Mouse (Mus musculus): Measurements from ENCODE around the gene Rabgef1. TPM values are rescaled to one million over a fixed set of nuclear protein-coding genes. Genes with fewer than 3 reads are reported as not detected.
A peak's percentile ranks its signal among the peaks of the same experiment; 100 is the strongest.

Gene Rabgef1
- polyA plus RNA-seq, 1 experiment from 2014 or later = 23.9 TPM

DNA sequence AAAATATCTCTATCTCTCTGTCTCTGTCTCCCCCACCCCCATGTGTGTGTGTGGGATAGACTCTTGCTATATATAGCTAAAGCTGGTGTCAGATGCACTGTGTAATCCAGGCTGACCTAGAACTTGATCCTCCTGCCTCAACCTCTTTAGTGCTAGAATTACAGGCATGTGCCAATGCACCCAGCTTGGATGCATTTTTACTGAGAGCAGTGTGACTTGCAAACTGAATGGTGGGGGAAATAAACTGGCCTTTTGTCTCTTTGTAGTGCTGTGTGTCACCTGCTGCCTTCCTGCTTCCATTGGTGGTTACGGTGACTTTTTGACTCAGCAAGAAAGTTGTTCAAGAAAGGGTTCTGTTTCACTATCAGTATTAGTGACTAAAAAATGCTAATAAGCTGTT, 24.7 kb downstream of the Rabgef1 start:
- DNase-seq (no peak), ATAC-seq (ENCODE audit: insufficient read depth) (no peak)
- Histone ChIP-seq H3K9ac (no peak overlapping the region), H3K36me3 (ENCODE audit: insufficient read depth) (peaks cover 49% of the 10 kb centered on the region), H3K27me3 (ENCODE audit: insufficient read depth, low read length) (no peaks in the 10 kb centered on the region), H3K4me2 (no peak overlapping the region), H3K9me3 (ENCODE audit: low read depth, low read length) (no peaks in the 10 kb centered on the region), H3K4me1 (ENCODE audit: insufficient read depth) (no peaks in the 10 kb centered on the region), H3K27ac (ENCODE audit: low read depth) (no peak overlapping the region), H3K4me3 (ENCODE audit: low read depth, low read length) (no peak overlapping the region)
- no peak for TF ChIP-seq CTCF (IDR thresholded peaks at IDR 0.05; ENCODE audit: low read depth)
- WGBS = 93% methylated on average over 1 of the region's 1 CpGs

DNA sequence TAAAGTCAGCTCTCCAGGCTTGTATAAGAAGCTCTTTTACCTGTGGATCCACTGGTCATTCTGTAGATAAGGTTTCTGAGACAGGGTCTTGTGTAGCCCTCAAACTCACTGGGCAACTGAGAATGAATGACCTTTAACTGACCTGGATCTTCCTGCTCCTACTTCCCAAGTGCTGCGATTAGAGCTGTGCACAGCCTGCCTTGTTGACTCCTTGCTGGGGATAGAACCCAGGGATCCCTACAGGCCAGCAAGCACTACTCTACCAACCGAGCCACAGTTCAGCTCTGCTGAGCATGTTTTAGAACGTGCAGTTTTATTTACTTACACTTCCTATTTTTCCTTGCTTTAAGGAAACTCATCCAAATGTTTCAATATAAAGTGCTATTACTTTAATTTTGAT, 25.9 kb downstream of the Rabgef1 start:
- H3K4me3 ChIP-seq (ENCODE audit: low read depth, low read length) = no peak overlapping the region
- H3K36me3 ChIP-seq (ENCODE audit: insufficient read depth) = peaks cover 47% of the 10 kb centered on the region
- no peak for ATAC-seq (ENCODE audit: insufficient read depth)
- no peaks in the 10 kb centered on the region for H3K27me3 ChIP-seq (ENCODE audit: insufficient read depth, low read length)
- H3K9me3 ChIP-seq (ENCODE audit: low read depth, low read length) = no peaks in the 10 kb centered on the region
- no peak for TF ChIP-seq CTCF (IDR thresholded peaks at IDR 0.05; ENCODE audit: low read depth)
- no peak overlapping the region for H3K27ac ChIP-seq (ENCODE audit: low read depth)
- no peaks in the 10 kb centered on the region for H3K4me1 ChIP-seq (ENCODE audit: insufficient read depth)
- H3K9ac ChIP-seq = no peak overlapping the region
- no peak overlapping the region for H3K4me2 ChIP-seq
- DNase-seq = no peak
- 70% methylated on average over 3 of the region's 3 CpGs for WGBS

DNA sequence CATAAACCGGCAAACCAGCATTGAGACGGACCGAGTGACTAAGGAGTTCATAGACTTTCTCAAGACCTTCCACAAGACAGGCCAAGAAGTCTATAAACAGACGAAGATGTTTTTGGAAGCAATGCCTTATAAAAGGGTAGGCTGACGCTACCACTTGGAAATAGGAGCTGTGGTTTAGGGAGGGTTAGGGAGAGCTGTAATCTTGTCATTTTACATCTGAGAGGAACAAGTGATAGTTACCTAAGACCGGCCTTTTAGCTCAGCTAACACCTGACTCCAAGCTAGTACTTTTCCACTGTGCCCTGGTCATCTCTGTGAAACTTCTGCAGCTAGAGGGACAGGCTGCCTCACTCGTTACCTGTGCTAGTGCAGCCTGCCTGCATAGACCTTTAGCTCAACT, 26.4 kb downstream of the Rabgef1 start:
- H3K36me3 ChIP-seq (ENCODE audit: insufficient read depth) = peaks cover 47% of the 10 kb centered on the region
- DNase-seq (no peak), ATAC-seq (ENCODE audit: insufficient read depth) (no peak)
- H3K9me3 ChIP-seq (ENCODE audit: low read depth, low read length) = no peaks in the 10 kb centered on the region
- H3K4me2 ChIP-seq = no peak overlapping the region
- H3K9ac ChIP-seq = no peak overlapping the region
- no peak overlapping the region for H3K27ac ChIP-seq (ENCODE audit: low read depth)
- 89% methylated on average over 7 of the region's 7 CpGs for WGBS
- H3K4me3 ChIP-seq (ENCODE audit: low read depth, low read length) = no peak overlapping the region
- no peaks in the 10 kb centered on the region for H3K4me1 ChIP-seq (ENCODE audit: insufficient read depth)
- no peak for TF ChIP-seq CTCF (IDR thresholded peaks at IDR 0.05; ENCODE audit: low read depth)
- no peaks in the 10 kb centered on the region for H3K27me3 ChIP-seq (ENCODE audit: insufficient read depth, low read length)

DNA sequence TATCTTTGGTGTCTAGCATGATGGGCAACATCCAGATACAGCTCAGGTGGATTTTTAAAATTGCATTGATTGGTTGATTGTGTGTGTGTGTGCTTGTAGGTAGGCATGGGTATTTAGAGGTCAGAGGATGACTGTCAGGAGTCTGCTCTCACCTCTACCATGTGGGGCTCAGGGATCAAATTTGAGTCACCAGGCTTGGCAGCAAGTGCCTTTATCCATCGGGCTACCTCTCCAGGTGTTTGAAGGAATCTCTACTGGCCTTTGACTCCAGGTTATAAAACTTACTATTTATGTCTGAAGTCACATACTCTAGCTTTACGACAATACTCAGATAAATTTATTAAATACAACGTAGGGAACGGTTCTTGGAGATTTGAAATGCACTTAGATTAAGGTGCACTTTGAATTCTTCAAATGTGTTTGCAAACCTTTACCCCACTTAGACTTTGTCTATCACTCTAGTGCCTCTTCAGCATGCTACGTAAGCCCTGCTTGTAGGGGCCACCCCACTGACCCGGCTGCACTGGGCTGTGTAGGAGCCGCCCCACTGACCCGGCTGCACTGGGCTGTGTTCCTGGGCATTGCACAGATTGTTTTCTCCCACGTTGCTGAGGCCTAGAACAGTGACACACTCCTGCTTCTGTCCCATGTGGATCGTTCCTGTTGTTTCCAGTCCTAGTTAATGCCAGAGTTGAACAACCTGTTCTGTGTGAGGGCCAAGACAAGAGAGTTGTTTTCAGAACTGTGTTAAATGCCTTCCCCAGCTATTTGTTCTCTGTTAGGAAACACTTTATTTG, 28.8 kb downstream of the Rabgef1 start:
- WGBS = 66% methylated on average over 10 of the region's 10 CpGs
- no peak for ATAC-seq (ENCODE audit: insufficient read depth)
- Histone ChIP-seq H3K9me3 (ENCODE audit: low read depth, low read length) (no peaks in the 10 kb centered on the region), H3K27ac (ENCODE audit: low read depth) (peak overlapping the region; percentile 24; the same call in 1 of the 2 replicates), H3K4me2 (no peak overlapping the region), H3K36me3 (ENCODE audit: insufficient read depth) (peaks cover 52% of the 10 kb centered on the region), H3K9ac (no peak overlapping the region), H3K27me3 (ENCODE audit: insufficient read depth, low read length) (no peaks in the 10 kb centered on the region), H3K4me1 (ENCODE audit: insufficient read depth) (no peaks in the 10 kb centered on the region), H3K4me3 (ENCODE audit: low read depth, low read length) (no peak overlapping the region)
- no peak for DNase-seq
- no peak for TF ChIP-seq CTCF (IDR thresholded peaks at IDR 0.05; ENCODE audit: low read depth)

DNA sequence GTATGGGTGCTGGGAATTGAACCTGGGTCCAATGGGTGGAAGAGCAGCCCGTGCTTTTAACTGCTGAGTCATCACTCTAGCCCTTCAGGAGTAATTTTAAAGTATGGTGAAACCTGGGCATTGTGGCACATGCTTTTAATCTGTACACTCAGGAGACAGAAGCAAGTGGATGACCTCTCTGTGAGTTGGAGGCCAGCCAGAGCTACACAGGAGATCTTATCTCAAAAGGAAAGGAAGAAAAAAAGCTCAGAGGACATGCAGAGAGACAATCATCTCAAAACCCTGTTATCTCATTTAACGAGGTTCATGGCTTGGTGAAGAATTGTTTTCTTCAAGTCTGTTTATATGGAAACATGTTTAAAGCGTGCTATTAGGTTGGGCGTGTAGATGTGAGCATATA, 32.4 kb downstream of the Rabgef1 start:
- no peaks in the 10 kb centered on the region for H3K9me3 ChIP-seq (ENCODE audit: low read depth, low read length)
- no peak overlapping the region for H3K9ac ChIP-seq
- no peak overlapping the region for H3K4me2 ChIP-seq
- ATAC-seq (ENCODE audit: insufficient read depth) (no peak), DNase-seq (no peak)
- H3K27me3 ChIP-seq (ENCODE audit: insufficient read depth, low read length) = no peaks in the 10 kb centered on the region
- H3K4me1 ChIP-seq (ENCODE audit: insufficient read depth) = no peaks in the 10 kb centered on the region
- WGBS = 76% methylated on average over 4 of the region's 4 CpGs
- peaks cover 43% of the 10 kb centered on the region for H3K36me3 ChIP-seq (ENCODE audit: insufficient read depth)
- no peak for TF ChIP-seq CTCF (IDR thresholded peaks at IDR 0.05; ENCODE audit: low read depth)
- H3K27ac ChIP-seq (ENCODE audit: low read depth) = no peak overlapping the region
- H3K4me3 ChIP-seq (ENCODE audit: low read depth, low read length) = no peak overlapping the region

DNA sequence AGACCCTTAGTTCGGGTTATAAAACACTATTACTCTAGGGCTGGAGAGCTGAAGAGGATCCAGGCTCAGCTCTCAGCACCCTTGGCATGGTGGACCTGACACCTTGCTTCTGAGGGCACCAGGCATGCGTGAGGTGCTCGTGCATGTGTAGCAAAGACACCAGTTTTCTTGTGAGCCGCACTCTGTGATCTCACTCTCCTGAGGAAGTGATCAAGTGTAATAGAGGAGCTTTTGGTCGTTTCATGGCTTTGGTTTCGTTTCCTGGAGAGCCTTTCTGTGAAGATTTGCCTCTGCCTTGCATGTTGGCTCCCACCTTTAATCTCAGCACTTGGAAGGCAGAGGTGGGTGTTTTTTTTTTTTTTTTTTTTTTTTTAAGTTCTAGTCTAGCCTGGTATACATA, 33.0 kb downstream of the Rabgef1 start:
- 84% methylated on average over 6 of the region's 6 CpGs for WGBS
- TF ChIP-seq CTCF (IDR thresholded peaks at IDR 0.05; ENCODE audit: low read depth) = no peak
- Histone ChIP-seq H3K4me1 (ENCODE audit: insufficient read depth) (no peaks in the 10 kb centered on the region), H3K27me3 (ENCODE audit: insufficient read depth, low read length) (no peaks in the 10 kb centered on the region), H3K27ac (ENCODE audit: low read depth) (no peak overlapping the region), H3K9me3 (ENCODE audit: low read depth, low read length) (no peaks in the 10 kb centered on the region), H3K9ac (no peak overlapping the region), H3K36me3 (ENCODE audit: insufficient read depth) (peaks cover 45% of the 10 kb centered on the region), H3K4me2 (no peak overlapping the region), H3K4me3 (ENCODE audit: low read depth, low read length) (no peak overlapping the region)
- no peak for DNase-seq
- no peak for ATAC-seq (ENCODE audit: insufficient read depth)

DNA sequence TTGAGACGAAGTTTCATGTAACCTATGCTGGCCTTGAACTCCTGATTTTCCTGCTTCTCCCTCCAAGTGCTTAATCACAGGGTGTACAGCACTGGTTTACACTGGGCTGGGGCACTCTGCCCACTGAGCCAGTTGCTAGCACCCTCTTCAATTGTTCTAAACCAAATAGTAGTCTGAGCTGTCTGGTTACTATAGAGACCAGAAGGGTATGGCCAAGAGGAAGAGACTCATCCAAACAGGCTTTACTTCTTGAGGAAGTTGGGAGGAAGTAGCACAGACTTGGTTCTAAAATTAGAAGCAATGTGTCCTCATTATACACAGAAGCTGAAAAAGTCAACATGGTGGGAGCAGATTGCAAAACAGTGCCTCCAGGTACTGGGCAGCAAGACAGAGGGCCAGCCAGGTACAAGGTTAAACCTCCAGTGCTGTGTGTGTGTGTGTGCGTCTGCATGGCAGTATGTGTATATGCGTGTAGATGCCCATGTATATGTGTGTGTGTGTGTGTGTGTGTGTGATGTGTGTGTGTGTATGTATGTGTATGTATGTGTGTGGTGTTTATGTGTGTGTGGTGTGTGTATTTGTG, 33.9 kb downstream of the Rabgef1 start:
- no peak overlapping the region for H3K9ac ChIP-seq
- 86% methylated on average over 3 of the region's 3 CpGs for WGBS
- peaks cover 49% of the 10 kb centered on the region for H3K36me3 ChIP-seq (ENCODE audit: insufficient read depth)
- H3K4me2 ChIP-seq = no peak overlapping the region
- no peak overlapping the region for H3K4me3 ChIP-seq (ENCODE audit: low read depth, low read length)
- no peaks in the 10 kb centered on the region for H3K27me3 ChIP-seq (ENCODE audit: insufficient read depth, low read length)
- DNase-seq (no peak), ATAC-seq (ENCODE audit: insufficient read depth) (peak; percentile 56; the same call in 1 of the 2 replicates)
- H3K4me1 ChIP-seq (ENCODE audit: insufficient read depth) = no peaks in the 10 kb centered on the region
- H3K9me3 ChIP-seq (ENCODE audit: low read depth, low read length) = no peaks in the 10 kb centered on the region
- H3K27ac ChIP-seq (ENCODE audit: low read depth) = no peak overlapping the region
- TF ChIP-seq CTCF (IDR thresholded peaks at IDR 0.05; ENCODE audit: low read depth) = no peak

Measured in lung, embryonic 14.5 days (tissue).